Mouse (Mus musculus): ENCODE results near the gene Xbp1. TPM values are rescaled to one million over a fixed set of nuclear protein-coding genes. Genes with fewer than 3 reads are reported as not detected.

Xbp1 gene
- polyA plus RNA-seq, 1 experiment from 2014 or later: 222 TPM

GRCm38 (mm10) chr11:5573821-5574220 is 53.4 kb downstream of the Xbp1 start:
- 83% methylated on average over 2 of the region's 2 CpGs for WGBS
- no peaks in the 10 kb centered on the region for H3K9me3 ChIP-seq (ENCODE audit: control insufficient read depth, low read length)
- H3K4me1 ChIP-seq (ENCODE audit: control insufficient read depth, insufficient read depth, low read length): no peaks in the 10 kb centered on the region
- no peaks in the 10 kb centered on the region for H3K36me3 ChIP-seq (ENCODE audit: control insufficient read depth, insufficient read depth, low read length)
- ATAC-seq: peak; percentile 38; the same call in 1 of the 2 replicates
- no peak overlapping the region for H3K9ac ChIP-seq (ENCODE audit: low read depth, low read length)
- no peak overlapping the region for H3K27ac ChIP-seq (ENCODE audit: low read length)
- no peaks in the 10 kb centered on the region for H3K27me3 ChIP-seq (replicated peaks; ENCODE audit: control insufficient read depth, insufficient read depth, low read length)
- H3K4me2 ChIP-seq (ENCODE audit: low read depth, low read length): no peak overlapping the region
- H3K4me3 ChIP-seq (ENCODE audit: low read length): no peak overlapping the region

- no peak overlapping the region for H3K4me2 ChIP-seq (ENCODE audit: low read depth, low read length)
- H3K4me1 ChIP-seq (ENCODE audit: control insufficient read depth, insufficient read depth, low read length): no peaks in the 10 kb centered on the region
- 77% methylated on average over 6 of the region's 6 CpGs for WGBS
- H3K36me3 ChIP-seq (ENCODE audit: control insufficient read depth, insufficient read depth, low read length): no peaks in the 10 kb centered on the region
- no peak overlapping the region for H3K27ac ChIP-seq (ENCODE audit: low read length)
- no peak overlapping the region for H3K4me3 ChIP-seq (ENCODE audit: low read length)
- no peak for ATAC-seq
- no peak overlapping the region for H3K9ac ChIP-seq (ENCODE audit: low read depth, low read length)
- no peaks in the 10 kb centered on the region for H3K27me3 ChIP-seq (replicated peaks; ENCODE audit: control insufficient read depth, insufficient read depth, low read length)
- H3K9me3 ChIP-seq (ENCODE audit: control insufficient read depth, low read length): no peaks in the 10 kb centered on the region
Observed at GRCm38 (mm10) chr11:5575046-5575445, 54.6 kb downstream of the Xbp1 start.

Other genes with a start within 250 kb of the Xbp1 start
- gene Znrf3, start 75.8 kb upstream of the Xbp1 start, polyA plus RNA-seq (2015; fragmentation: Nextera tagmentation; extraction: Ambion mirVana): 6.8 and 7.3 TPM in 2 replicates
- gene Ccdc117, start 21.5 kb downstream of the Xbp1 start, polyA plus RNA-seq (2015; fragmentation: Nextera tagmentation; extraction: Ambion mirVana): 11.1 and 11.9 TPM in 2 replicates
- gene Ankrd36, start 49.0 kb downstream of the Xbp1 start, polyA plus RNA-seq (2015; fragmentation: Nextera tagmentation; extraction: Ambion mirVana): not detected in 2 replicates
- 219 and 236 TPM in 2 replicates for gene Mrps24, start 195.0 kb downstream of the Xbp1 start, polyA plus RNA-seq (2015; fragmentation: Nextera tagmentation; extraction: Ambion mirVana)
- gene Urgcp, start 241.7 kb downstream of the Xbp1 start, polyA plus RNA-seq (2015; fragmentation: Nextera tagmentation; extraction: Ambion mirVana): 21.6 and 23.7 TPM in 2 replicates